Mouse (Mus musculus) erythroblast, embryonic 14.5 days (primary cell): ENCODE measurements at regions not wholly inside any gene's neighbourhood (a gene's known extent, or its start where the extent isn't known, plus 50 kb on each side); places are given as distances from the start of the nearest gene placed in this dataset.

Source experiments
- GATA1 ChIP-seq: IDR thresholded peaks from 2 replicates; pipeline ENCODE4 v1.6.1; 2012; ENCODE audit warnings: low read length, inconsistent platforms, mixed read lengths
- TAL1 ChIP-seq: IDR thresholded peaks from 3 replicates; pipeline ENCODE4 v1.6.1; 2012; ENCODE audit warnings: low read length, inconsistent platforms, mixed read lengths

DNA sequence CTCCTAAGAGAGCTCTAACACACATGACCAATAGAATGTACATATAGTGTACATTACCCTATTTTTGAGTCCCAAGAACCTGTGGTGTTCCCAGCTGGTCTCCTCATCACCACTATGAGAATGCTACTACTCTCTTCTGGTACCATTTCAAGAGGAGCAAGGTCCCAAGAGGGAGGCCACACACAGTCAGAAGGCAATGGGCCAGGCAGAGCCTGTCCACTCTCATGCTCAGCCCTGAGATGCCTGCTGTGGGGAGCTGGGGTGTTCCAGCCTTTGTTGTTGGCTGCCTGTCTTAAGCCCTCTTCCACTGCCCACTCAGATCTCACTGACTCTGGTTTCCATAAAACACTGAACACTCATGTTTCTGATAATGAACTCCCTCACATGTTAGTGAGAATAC, 79.7 kb upstream of the Lrpap1 start:
- TF ChIP-seq TAL1 (no peak), GATA1 (no peak)
